Mouse (Mus musculus) telencephalon, adult 2 months (tissue): ENCODE measurements around the gene Prkag3.
A peak's percentile ranks its signal among the peaks of the same experiment; 100 is the strongest.

Experiments used
- DNase-seq: peaks from one replicate; pipeline ENCODE4 v3.0.0-alpha.2; 2011; ENCODE audit warnings: low read depth, low spot score

The Prkag3 gene

DNA sequence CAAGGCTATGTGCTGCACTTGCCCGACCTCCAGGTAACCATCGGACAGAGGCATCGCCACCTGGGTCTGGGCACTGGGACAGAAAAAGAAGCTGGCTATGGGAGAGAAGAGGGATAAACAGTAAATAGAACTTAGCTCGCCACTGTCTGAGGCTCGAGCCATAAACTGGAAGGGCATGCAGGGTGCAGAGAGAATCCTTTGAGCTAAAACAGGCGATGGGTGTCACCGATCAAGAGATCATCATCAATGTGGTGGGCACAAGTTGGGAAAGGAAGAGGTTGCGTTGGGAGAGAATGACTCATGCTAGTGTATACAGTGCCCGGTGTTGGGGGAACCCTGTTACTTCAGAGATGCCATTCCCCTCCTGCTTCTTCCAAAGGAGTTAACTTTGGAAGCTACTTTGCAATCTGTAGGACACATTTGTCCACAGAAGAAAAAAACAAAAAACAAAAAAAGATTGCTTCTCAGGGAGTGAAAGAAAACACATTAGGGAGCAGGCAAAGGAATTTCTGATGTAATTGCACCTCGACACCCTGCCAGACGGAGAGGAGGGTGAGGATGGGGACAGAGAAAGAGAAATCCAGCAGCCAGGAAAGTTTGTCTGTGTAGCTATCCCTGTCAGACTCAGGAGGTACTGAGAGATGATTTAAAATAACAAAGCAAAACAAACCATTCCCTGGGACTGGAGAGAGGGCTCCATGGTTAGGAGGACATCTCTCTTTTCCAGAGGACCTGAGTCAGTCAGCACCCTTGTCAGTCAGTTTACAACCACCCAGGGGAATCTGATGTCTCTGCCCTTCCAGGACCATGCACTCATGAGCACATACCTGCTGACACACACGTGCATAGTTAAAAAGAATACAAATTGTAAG, 34.9 kb downstream of the Prkag3 start:
- no peak for DNase-seq

DNA sequence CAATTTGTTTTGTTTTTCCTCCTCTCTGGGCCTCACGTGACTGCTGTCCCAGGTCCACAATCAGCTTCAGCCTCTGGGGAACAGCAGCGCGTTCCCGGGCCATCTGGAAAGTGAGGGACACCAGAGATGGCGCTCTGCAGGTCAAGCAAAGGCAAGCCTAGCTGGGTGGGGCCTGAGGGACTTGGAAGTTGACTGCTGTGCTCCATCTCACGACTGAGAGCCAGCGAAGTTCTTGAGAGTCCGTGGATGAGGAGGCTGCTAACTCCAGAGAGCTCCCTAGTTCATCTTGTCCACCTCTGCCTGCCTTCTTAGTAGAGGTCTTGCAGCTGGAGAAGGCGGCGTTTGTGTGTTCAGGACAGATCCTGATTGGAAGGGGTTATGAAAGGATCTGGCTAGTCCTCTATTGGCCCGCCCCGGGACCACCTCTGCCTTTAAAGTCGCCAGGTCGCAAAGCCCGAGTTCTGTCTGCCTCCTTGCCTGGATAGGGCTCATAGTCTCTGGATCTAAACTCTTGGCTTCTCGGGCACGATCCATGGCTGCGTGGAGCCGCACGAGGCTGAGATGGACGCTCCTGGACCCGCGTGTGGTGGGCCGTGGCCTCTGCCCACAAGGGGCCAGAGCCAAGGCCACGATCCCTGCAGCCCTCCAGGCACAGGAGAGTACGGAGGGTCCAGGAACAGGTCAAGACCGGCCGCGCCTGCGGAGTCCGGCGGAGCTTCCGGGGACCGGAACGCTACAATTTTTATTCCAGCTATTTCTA, 35.7 kb downstream of the Prkag3 start, which contains the start of gene Cyp27a1:
TSS of gene Cyp27a1 (plus strand) at position 476 of the 760 bp plus-strand sequence.
- no peak for DNase-seq

DNA sequence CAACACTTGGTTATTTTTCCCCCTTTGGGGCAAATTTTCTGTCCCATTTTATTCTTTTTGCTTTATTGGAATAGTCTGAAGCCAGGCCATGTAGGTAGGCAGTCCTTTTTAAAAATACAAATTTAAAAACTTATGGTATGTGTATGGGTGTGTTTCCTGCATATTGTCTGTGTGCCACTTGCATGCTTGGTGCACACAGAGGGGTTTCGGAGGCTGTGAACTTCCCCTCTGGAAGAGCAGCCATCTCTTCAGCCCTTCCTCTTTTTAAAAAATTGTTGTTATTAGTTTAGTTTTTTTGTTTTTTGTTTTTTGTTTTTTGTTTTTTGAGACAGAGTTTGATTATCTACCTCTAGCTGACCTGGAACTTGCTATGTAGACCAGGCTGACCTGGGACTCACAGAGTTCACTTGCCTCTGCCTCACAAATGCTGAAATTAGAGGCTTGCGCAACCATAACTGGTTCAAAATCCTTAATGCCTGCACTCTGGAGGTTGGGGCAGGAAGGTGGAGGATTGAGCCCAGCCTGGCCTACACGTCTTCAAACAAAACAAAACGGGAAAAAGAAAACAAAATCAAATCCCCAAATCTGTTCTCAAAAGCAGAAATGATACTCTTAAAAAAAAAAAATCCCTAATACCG, 36.4 kb downstream of the Prkag3 start:
- DNase-seq = no peak

DNA sequence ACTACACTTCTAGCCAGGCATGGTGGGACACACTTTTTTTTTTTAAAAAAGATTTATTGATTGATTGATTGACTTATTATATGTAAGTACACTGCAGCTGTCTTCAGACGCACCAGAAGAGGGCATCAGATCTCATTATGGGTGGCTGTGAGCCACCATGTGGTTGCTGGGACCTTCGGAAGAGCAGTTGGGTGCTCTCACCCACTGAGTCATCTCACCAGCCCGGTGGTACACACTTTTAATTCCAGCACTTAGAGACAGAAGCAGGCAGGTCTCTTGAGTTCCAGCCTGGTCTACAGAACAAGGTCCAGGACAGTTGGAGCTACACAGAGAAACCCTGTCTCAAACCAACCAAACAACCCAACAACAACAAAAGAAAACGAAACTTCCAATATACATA, 37.0 kb downstream of the Prkag3 start:
- DNase-seq = no peak

DNA sequence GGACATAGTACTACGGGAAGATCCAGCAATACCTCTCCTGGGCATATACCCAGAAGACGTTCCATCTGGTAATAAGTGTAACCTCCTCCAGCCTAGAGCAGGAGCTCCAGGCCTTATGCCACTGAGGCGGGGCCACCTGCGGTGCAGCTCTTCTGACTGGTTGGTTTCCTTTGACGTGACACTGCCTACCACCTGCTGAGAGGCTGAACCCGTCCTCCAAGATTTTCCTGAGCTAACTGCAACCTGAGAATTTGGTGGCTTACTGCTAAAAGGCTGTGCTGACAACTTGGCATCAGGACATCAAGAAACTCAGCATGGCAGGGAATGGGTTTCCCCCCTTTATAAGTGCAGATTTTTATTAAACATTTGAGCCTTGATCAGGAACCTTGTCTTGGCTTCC, 39.5 kb downstream of the Prkag3 start:
- DNase-seq = no peak

DNA sequence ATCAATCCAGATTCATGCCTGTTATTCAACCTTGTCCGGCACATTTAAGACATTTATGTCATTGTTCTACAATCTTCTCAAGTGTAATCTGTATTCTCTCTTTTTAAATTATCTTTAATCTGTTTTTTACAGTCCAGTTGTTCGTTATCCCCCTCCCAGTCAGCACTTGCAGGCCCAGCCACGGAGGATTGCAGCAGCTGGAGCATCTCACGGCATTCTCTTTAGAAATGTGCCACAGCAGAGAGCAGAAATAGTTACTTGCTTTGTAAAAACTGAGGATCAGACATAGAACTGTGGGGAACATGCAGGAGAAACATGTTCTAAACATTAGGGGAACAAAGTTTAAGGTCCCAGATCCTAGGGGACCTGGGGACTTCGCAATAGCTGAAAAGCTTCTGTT, 44.0 kb downstream of the Prkag3 start:
- DNase-seq = no peak

DNA sequence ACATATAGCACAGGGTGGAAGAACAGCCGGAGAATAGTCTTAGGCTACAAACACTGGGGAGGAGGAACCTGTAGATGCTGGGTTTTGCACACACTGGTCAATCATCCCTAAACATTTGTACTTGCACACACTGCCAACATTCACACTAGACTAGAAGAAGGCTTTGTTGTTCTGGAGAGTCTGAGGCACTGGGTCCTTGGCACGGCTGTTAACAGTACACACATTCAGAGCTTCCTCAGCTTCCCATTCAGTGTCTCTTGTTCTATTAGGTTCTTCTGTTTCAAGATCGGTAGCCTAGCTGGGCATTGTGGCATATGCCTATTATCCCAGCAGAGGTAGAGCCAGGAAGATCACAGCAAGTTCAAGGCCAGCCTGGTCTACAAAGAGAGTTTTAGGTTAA, 44.9 kb downstream of the Prkag3 start:
- peak; percentile 53 for DNase-seq

DNA sequence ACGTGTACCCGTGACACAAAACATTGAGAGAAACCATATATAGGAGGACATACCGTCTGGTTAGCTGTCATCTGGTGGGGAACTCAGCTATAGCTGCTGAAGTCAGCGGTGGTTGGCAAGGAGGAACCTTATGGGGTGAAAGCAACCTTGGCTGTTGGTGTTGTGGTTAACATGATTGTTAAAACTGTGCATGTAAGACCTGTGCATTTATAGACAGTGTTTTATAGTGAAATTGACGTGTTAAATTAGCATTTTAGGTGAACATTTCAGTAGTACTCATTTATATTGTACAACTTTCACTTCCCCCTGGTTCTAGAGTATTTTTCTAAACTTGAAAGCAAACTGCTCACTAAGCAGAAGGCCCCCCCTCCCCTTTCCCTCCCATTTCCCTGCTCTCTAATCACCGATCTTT, 46.9 kb downstream of the Prkag3 start:
- DNase-seq = no peak

DNA sequence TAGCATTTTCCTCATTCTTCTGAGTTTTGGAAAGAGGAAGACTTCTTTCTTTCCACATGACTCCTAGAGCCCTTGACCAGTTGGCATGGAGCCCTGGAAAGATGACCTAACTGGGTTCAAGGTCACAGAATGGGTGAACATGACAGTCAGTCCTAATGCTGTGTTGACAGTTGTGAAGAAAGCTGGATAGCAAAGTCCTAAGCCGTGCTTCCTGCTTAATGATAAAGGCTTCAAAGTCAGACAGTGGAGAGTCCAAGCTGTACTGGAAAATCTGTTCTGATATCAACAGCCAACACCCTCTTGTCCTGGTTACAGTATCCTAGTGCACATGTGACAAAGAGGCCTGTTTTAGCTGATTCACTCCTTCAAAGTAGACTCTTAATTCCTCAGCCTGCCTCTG, 50.2 kb downstream of the Prkag3 start:
- DNase-seq = no peak

DNA sequence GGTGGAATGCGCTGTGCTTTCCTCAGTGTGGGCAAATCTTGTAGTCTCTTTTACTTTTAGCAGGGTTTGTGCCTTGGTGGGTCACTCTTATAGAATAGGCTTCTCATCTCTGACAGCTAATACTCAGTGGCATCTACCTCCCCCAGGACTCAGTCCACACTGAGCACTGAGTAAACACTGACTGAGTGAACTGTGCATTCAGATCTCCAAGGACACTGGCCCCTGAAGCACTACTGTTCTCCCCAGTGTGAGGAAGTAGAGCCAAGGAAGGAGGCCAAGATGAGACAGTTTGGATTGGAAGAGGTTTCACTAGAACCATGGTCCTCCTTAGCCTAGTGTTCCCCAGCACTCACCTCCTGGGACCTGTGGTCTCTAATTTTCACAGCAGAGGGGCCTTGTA, 50.7 kb downstream of the Prkag3 start:
- DNase-seq = no peak

DNA sequence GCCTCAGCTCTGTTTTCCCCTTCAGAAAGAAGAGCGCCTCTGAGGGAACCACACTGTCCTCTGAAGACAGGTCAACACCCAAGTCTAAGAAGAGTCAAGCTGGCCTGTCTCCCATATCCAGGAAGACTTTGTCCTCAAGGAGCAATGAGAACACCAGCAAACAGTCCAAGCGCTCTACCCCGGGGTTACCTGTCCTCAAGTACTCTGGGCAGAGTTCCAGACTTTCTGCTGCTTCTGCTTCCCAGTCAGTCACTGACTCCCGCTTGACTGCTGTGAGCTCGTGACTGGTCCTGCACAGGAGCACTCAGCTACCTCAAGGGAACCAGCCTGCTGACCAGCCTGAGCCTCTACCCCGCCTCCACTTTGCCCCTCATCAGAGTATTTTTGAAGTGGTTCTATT, 51.6 kb downstream of the Prkag3 start:
- no peak for DNase-seq

DNA sequence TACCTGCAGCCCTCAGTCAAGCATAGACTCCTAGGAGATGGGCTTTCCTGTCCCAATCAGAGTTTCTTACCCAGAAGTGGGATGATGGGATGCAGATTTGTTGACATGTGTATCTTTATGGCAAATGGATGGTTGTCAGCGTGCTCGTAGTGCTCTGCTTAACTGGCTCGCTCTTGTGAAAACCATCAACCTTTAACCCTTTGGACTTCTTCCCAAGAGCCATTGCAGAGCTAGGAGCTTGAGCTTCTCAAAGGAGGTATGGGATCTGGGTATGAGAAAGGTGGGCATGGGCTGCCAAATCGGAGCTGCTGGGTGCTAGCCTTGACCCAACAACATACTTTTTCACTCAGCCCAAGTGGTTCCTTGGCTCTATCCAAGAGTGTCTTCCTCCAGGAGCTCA, 53.2 kb downstream of the Prkag3 start:
- DNase-seq = no peak

DNA sequence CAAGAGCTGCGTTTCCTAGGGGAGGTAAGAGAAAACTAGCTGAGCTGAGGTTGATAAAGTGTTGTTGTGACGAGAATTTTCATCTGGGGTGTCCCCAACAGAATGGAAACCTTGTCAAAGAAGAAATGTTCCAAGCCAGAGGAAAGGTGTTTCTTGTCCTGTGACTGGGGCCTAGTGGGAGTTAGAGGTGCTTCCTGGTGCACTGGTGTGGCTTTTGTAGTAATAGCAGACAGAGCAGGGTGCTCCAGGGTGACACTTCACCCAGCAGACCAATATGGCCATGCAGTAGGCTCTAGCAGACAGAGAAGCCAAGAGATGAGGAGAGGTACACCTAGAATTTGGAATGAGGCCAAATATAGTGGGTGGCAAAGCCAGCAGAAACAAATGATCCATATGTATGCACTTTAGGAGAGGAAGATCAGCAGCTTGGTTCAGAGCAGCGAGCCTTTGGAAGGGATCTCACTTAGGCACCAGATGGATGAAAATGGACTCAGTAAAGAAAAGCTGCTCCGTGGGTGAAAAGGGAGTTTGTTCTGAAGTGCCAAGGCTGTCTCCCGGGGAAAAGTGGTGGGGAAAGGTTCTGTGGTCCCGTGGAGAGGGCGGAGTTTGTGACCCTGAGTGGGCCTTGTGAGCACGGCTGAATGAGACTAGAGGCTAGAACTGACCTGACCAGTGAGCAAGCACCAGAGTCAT, 55.0 kb downstream of the Prkag3 start:
- DNase-seq = no peak
